Mouse (Mus musculus) liver, embryonic 11.5 days (tissue): ENCODE measurements around the gene Pced1a. TPM values are rescaled to one million over a fixed set of nuclear protein-coding genes. Genes with fewer than 3 reads are reported as not detected.
"Not testable (repeated sequence)": the region's sequence is repeated elsewhere in the genome, so short reads cannot be mapped to it uniquely, and the experiment has no call there.

Experiments
- ATAC-seq: fragments of 200-750 bp; cut with Nextera tagmentation; replicated peaks from 2 replicates; pipeline ENCODE4 v1.8.0; 2017; ENCODE audit warnings: moderate number of reproducible peaks, mild to moderate bottlenecking, moderate TSS enrichment, moderate library complexity; ENCODE audit not compliant: low FRiP score
- DNase-seq: peaks from one replicate; pipeline ENCODE4 v3.0.0-alpha.2; 2017; ENCODE audit warnings: low spot score
- H3K27ac ChIP-seq: fragments of 300-500 bp; sonication (generic); 2 replicates; pipeline ENCODE4 v1.5.1; 2014; ENCODE audit warnings: mild to moderate bottlenecking, low read depth, low read length, control low read depth
- H3K27me3 ChIP-seq: fragments of 300-500 bp; sonication (generic); replicated peaks from 2 replicates; pipeline ENCODE4 v1.6.1; 2014; ENCODE audit warnings: low read length, mixed read lengths; ENCODE audit not compliant: control insufficient read depth, insufficient read depth
- H3K36me3 ChIP-seq: fragments of 300-500 bp; sonication (generic); 2 replicates; pipeline ENCODE4 v1.6.1; 2014; ENCODE audit warnings: mild to moderate bottlenecking, low read length, moderate library complexity, mixed read lengths; ENCODE audit not compliant: control insufficient read depth, insufficient read depth
- H3K4me1 ChIP-seq: fragments of 300-500 bp; sonication (generic); replicated peaks from 2 replicates; pipeline ENCODE4 v1.6.1; 2014; ENCODE audit warnings: low read length, mixed read lengths; ENCODE audit not compliant: control insufficient read depth, insufficient read depth
- H3K4me2 ChIP-seq: fragments of 300-500 bp; sonication (generic); 2 replicates; pipeline ENCODE4 v1.6.1; 2014; ENCODE audit warnings: mild to moderate bottlenecking, control low read depth, moderate library complexity
- H3K4me3 ChIP-seq: fragments of 300-500 bp; sonication (generic); 2 replicates; pipeline ENCODE4 v1.5.1; 2014; ENCODE audit warnings: low read depth, low read length, control low read depth
- H3K9ac ChIP-seq: fragments of 300-500 bp; sonication (generic); 2 replicates; pipeline ENCODE4 v1.6.1; 2014; ENCODE audit warnings: low read depth, low read length, control low read depth
- H3K9me3 ChIP-seq: fragments of 300-500 bp; sonication (generic); 2 replicates; pipeline ENCODE4 v1.6.1; 2016; ENCODE audit warnings: low read length, inconsistent platforms, mixed read lengths; ENCODE audit not compliant: control insufficient read depth
- WGBS: fragments of 180-500 bp; shearing (Covaris S2); extraction: QIAGEN DNeasy Blood & Tissue Kit; methylation state at CpG from one replicate; pipeline ENCODE4 v1.1.7; 2014; 5-methylcytosine and 5-hydroxymethylcytosine counted together
- polyA plus RNA-seq: library from polyadenylated mRNA; unstranded; fragments of >200 nt; fragmentation: Nextera tagmentation; extraction: Ambion mirVana; gene quantifications from 2 replicates; pipeline ENCODE4 v1.2.1, GENCODE M21; 2014

Pced1a gene
- polyA plus RNA-seq, 1 experiment from 2014 or later = 7.6 TPM

DNA sequence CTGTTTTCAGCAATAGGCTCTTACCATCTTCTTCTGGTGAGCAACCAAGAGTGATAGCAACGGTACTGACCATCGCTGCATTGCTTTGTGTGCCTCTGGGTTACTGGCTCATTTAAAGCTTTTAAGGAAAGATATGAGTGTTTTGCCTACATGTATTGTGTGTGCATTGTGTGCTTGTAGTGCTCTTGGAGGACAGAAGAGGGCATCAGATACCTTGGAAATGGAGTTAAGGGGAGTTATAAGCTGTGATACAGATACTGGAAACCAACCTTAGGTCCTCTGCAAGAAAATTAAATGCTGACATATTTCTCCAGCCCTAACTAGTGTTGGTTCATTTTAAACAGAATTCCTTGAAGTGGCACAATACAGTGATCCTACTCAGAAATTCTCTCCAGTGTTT lies 35.7 kb downstream of the Pced1a start:
- H3K9ac ChIP-seq = no peak overlapping the region
- H3K4me1 ChIP-seq = no peaks in the 10 kb centered on the region
- no peak overlapping the region for H3K4me2 ChIP-seq
- DNase-seq = no peak
- ATAC-seq = no peak
- H3K27me3 ChIP-seq = no peaks in the 10 kb centered on the region
- 70% methylated on average over 2 of the region's 2 CpGs for WGBS
- H3K9me3 ChIP-seq = no peaks in the 10 kb centered on the region
- H3K27ac ChIP-seq = no peak overlapping the region
- no peak overlapping the region for H3K4me3 ChIP-seq
- H3K36me3 ChIP-seq = peaks cover 2% of the 10 kb centered on the region; the same call in 1 of the 2 replicates

DNA sequence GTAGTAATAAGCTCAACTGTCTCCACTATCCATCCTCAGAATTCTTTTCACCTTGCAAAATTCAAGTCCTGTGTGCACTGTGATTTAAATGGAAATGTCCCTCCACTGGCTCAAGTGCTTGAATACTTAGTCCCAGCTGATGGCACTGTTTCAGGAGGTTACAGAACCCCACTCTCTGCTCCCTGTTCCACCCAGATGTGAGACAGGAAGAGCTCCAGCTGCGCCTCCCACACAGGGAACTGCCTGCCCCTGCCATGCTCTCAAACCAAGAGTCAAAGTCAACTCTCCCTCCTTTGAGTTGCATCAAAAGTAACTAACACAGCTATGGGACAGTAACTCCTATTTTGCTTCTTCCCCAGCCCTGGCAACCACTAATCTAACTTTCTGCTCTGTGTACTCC lies 38.3 kb downstream of the Pced1a start:
- DNase-seq (no peak), ATAC-seq (no peak)
- Histone ChIP-seq H3K4me1 (no peaks in the 10 kb centered on the region), H3K36me3 (no peaks in the 10 kb centered on the region), H3K9ac (no peak overlapping the region), H3K27me3 (no peaks in the 10 kb centered on the region), H3K4me2 (no peak overlapping the region), H3K4me3 (no peak overlapping the region), H3K9me3 (no peaks in the 10 kb centered on the region), H3K27ac (no peak overlapping the region)
- WGBS = 62% methylated on average over 1 of the region's 1 CpGs

DNA sequence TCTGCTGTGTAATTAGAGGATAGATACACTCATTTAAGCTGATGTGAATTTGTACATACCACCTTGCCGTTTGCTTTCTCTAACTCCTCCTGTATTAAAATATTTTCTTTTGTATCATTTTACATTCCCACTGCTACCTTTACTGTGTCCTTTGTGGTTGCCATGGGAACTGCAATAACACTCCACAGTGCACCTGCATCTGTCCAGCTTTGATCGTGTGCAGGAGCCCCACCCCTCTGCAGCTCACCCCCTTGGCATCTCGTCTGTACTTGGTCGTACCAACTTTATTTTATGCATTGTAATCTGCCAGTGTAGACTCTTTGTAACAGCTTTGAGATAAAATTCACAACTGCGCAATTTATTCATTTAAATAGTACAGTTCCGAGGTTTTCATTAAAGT lies 40.6 kb downstream of the Pced1a start:
- H3K27ac ChIP-seq = no peak overlapping the region
- no peaks in the 10 kb centered on the region; the same call in 1 of the 2 replicates for H3K27me3 ChIP-seq
- ATAC-seq (no peak), DNase-seq (no peak)
- WGBS = 79% methylated on average over 6 of the region's 6 CpGs
- no peaks in the 10 kb centered on the region for H3K4me1 ChIP-seq
- no peak overlapping the region for H3K4me3 ChIP-seq
- no peaks in the 10 kb centered on the region for H3K9me3 ChIP-seq
- H3K4me2 ChIP-seq = no peak overlapping the region
- H3K36me3 ChIP-seq = no peaks in the 10 kb centered on the region
- H3K9ac ChIP-seq = no peak overlapping the region

DNA sequence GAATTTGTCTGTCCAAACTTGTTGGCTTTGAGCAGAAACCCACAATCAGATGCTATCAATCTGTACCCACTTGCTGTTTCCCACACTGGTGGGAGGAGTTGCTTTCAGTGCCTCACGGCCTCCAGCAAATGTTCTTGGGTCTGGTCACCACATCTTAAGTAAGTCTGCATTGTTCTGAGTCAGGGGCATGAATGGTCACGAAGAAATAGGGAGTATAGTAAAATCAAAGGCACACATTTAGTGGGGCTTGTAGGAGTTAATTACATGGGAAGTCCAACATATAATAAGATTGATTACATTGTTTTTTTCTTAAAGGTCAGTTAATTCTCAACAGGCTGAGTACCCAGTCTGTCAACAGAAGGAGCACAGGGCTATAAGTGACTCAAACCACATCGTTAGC lies 41.3 kb downstream of the Pced1a start:
- WGBS = 62% methylated on average over 3 of the region's 3 CpGs
- Histone ChIP-seq H3K27ac (no peak overlapping the region), H3K27me3 (no peaks in the 10 kb centered on the region; the same call in 1 of the 2 replicates), H3K4me3 (no peak overlapping the region), H3K36me3 (no peaks in the 10 kb centered on the region), H3K4me2 (no peak overlapping the region), H3K4me1 (no peaks in the 10 kb centered on the region), H3K9ac (no peak overlapping the region), H3K9me3 (no peaks in the 10 kb centered on the region)
- no peak for DNase-seq
- ATAC-seq = no peak

GRCm38 (mm10) chr2:130374951-130375350 lies 49.5 kb downstream of the Pced1a start:
- Histone ChIP-seq H3K4me3 (no peak overlapping the region), H3K9ac (no peak overlapping the region), H3K4me1 (no peaks in the 10 kb centered on the region), H3K4me2 (no peak overlapping the region), H3K36me3 (no peaks in the 10 kb centered on the region), H3K27me3 (peaks cover 3% of the 10 kb centered on the region; the same call in 1 of the 2 replicates), H3K27ac (no peak overlapping the region), H3K9me3 (no peaks in the 10 kb centered on the region)
- WGBS = 75% methylated on average over 4 of the region's 4 CpGs
- ATAC-seq = no peak
- no peak for DNase-seq

- H3K4me2 ChIP-seq, H3K4me3 ChIP-seq, H3K4me1 ChIP-seq, H3K9ac ChIP-seq, H3K27ac ChIP-seq, DNase-seq, H3K9me3 ChIP-seq, H3K27me3 ChIP-seq, H3K36me3 ChIP-seq: not testable (repeated sequence)
- 15% methylated on average over 1 of the region's 1 CpGs for WGBS
- ATAC-seq = peak; percentile 60; the same call in 1 of the 2 replicates
These were observed 51.5 kb downstream of the Pced1a start for GRCm38 (mm10) chr2:130373026-130373425.

DNA sequence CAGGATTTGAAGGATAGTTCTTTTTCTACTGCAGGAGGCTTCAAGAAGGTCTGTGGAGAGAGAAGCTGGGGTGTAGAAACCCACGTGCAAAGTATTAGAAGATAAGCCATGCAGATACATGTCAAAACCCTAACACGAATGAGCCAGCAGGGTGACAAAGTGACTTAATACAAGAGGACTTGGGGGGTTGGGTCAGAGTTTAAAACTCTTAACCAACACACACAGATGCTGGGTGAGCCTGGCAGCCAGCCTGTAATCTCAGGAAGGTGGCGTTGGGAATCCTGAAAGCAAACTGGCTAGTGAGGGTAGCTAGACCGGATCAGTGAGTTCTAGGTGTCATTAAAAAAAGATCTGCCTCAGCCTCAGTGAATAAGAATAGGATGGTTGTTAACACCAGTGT lies 57.1 kb downstream of the Pced1a start:
- H3K4me3 ChIP-seq = no peak overlapping the region
- H3K36me3 ChIP-seq = no peaks in the 10 kb centered on the region
- no peak overlapping the region for H3K27ac ChIP-seq
- DNase-seq (no peak), ATAC-seq (no peak)
- no peaks in the 10 kb centered on the region for H3K9me3 ChIP-seq
- no peaks in the 10 kb centered on the region for H3K4me1 ChIP-seq
- no peak overlapping the region for H3K4me2 ChIP-seq
- no peak overlapping the region for H3K9ac ChIP-seq
- WGBS = 49% methylated on average over 4 of the region's 4 CpGs
- H3K27me3 ChIP-seq = peaks cover 26% of the 10 kb centered on the region

Other genes starting within 250 kb of the Pced1a start
- gene Snrpb, start 245.3 kb downstream of the Pced1a start, polyA plus RNA-seq = 633 and 668 TPM in 2 replicates
- 0.09 and 0.11 TPM in 2 replicates for gene Tmc2, start 229.5 kb downstream of the Pced1a start, polyA plus RNA-seq
- 516 and 536 TPM in 2 replicates for gene Nop56, start 150.3 kb downstream of the Pced1a start, polyA plus RNA-seq
- 184 and 188 TPM in 2 replicates for gene Idh3b, start 140.2 kb downstream of the Pced1a start, polyA plus RNA-seq
- gene Ebf4, start 129.5 kb downstream of the Pced1a start, polyA plus RNA-seq = 0.78 and 0.81 TPM in 2 replicates
- gene Cpxm1, start 27.1 kb downstream of the Pced1a start, polyA plus RNA-seq = 24.3 and 26.3 TPM in 2 replicates
- not detected in 2 replicates for gene Gm28372, start 19.5 kb downstream of the Pced1a start, polyA plus RNA-seq
- gene 1700020A23Rik, start 19.4 kb downstream of the Pced1a start, polyA plus RNA-seq = not detected in 2 replicates
- gene Tmem239, start 18.2 kb downstream of the Pced1a start, polyA plus RNA-seq = not detected in 2 replicates
- 69.6 and 80.5 TPM in 2 replicates for gene Vps16, start 362 bp downstream of the Pced1a start, polyA plus RNA-seq
- gene Ptpra, start 25.6 kb upstream of the Pced1a start, polyA plus RNA-seq = 66.2 and 69.7 TPM in 2 replicates
- 119 and 122 TPM in 2 replicates for gene Mrps26, start 139.0 kb upstream of the Pced1a start, polyA plus RNA-seq
- gene Oxt, start 151.5 kb upstream of the Pced1a start, polyA plus RNA-seq = not detected in 2 replicates
- gene Avp, start 157.9 kb upstream of the Pced1a start, polyA plus RNA-seq = not detected in 2 replicates
- gene Fastkd5, start 205.3 kb upstream of the Pced1a start, polyA plus RNA-seq = 26.3 and 30.8 TPM in 2 replicates
- 14.4 and 14.8 TPM in 2 replicates for gene Ubox5, start 205.3 kb upstream of the Pced1a start, polyA plus RNA-seq
- 0.36 and 0.38 TPM in 2 replicates for gene Lzts3, start 218.1 kb upstream of the Pced1a start, polyA plus RNA-seq
- gene Ddrgk1, start 240.0 kb upstream of the Pced1a start, polyA plus RNA-seq = 61.2 and 62.9 TPM in 2 replicates
- 105 and 106 TPM in 2 replicates for gene Itpa, start 242.9 kb upstream of the Pced1a start, polyA plus RNA-seq